Mouse (Mus musculus): ENCODE measurements around the gene Eif4a2.

DNA sequence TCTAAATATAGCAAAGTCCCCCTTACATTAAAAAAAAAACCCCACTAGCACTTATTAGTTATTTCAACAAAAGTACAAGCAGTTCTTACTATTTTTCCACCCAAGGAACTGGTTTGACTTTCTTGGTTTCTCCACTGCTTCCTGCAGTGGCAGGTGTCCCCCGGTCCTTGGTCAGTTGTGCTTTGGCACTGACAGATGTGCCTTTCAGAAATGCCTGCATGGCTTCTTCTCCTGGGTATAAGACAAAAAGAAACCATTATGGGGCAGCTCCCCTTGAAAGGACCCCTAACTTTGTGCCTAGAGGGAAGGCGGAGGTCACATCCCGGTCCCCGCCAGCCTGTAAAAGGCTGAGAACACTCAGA, 20.0 kb downstream of the Eif4a2 start:
- TF ChIP-seq POLR2A (IDR thresholded peaks at IDR 0.05; ENCODE audit: insufficient read depth, low read depth, low read length) (no peak), EP300 (IDR thresholded peaks at IDR 0.05; ENCODE audit: insufficient read depth, low read depth, low read length) (no peak)
